Mouse (Mus musculus): ENCODE measurements around the gene Map4k5. TPM values are rescaled to one million over a fixed set of nuclear protein-coding genes. Genes with fewer than 3 reads are reported as not detected.

Map4k5 gene
- polyA plus RNA-seq, 1 experiment = 5.6 TPM

DNA sequence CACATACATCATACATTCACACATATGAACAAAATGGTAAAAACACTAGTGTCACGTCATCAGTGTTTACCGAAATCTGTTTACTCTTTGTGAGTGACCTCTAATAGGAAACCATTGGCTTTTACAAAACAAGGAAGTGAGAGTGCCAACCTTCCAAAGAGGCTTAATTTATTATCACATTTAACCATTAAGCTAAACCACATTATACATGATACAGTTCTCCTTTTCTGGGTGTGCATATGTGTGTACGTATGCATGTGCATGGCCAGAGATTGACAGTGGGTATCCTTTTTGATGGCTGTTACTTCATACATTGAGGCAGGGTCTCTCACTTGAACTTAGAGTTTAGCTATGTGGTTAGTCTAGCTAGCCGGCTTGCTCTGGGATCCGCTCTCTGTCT, 21.4 kb downstream of the Map4k5 start:
- Histone ChIP-seq H3K4me1 (ENCODE audit: control insufficient read depth, insufficient read depth, low read length) (no peaks in the 10 kb centered on the region), H3K36me3 (ENCODE audit: control insufficient read depth, insufficient read depth, low read length) (no peaks in the 10 kb centered on the region), H3K27ac (ENCODE audit: control insufficient read depth, insufficient read depth, low read depth, low read length) (no peak overlapping the region), H3K27me3 (ENCODE audit: control insufficient read depth, insufficient read depth, low read length) (no peaks in the 10 kb centered on the region), H3K4me3 (ENCODE audit: control insufficient read depth, low read depth, low read length) (no peak overlapping the region)
- TF ChIP-seq CTCF (IDR thresholded peaks at IDR 0.05; ENCODE audit: control insufficient read depth, insufficient read depth, insufficient replicate concordance, low read depth, low read length) (no peak), POLR2A (IDR thresholded peaks at IDR 0.05; ENCODE audit: control insufficient read depth, low read depth, low read length) (no peak)

DNA sequence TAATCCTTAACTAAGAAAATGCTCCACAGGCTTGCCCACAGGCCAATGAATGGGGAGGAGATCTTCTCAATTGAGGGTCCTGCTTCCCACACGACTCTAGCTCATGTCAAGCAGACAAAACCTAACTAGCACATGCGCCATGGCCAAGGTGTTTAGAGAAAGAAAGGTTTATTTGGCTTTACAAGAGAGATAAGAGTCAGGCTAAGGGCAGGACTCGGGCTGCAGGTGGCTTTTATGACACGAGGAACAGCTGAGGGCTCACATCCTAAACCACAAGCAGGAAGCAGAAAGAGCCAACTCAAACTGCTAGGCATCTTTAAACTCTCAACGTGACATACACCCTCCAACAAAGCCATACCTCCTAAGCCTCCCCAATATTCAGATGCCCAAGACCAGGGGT, 25.7 kb downstream of the Map4k5 start:
- Histone ChIP-seq H3K4me1 (ENCODE audit: control insufficient read depth, insufficient read depth, low read length) (no peaks in the 10 kb centered on the region), H3K36me3 (ENCODE audit: control insufficient read depth, insufficient read depth, low read length) (no peaks in the 10 kb centered on the region), H3K4me3 (ENCODE audit: control insufficient read depth, low read depth, low read length) (no peak overlapping the region), H3K27me3 (ENCODE audit: control insufficient read depth, insufficient read depth, low read length) (no peaks in the 10 kb centered on the region), H3K27ac (ENCODE audit: control insufficient read depth, insufficient read depth, low read depth, low read length) (no peak overlapping the region)
- TF ChIP-seq CTCF (IDR thresholded peaks at IDR 0.05; ENCODE audit: control insufficient read depth, insufficient read depth, insufficient replicate concordance, low read depth, low read length) (no peak), POLR2A (IDR thresholded peaks at IDR 0.05; ENCODE audit: control insufficient read depth, low read depth, low read length) (no peak)

DNA sequence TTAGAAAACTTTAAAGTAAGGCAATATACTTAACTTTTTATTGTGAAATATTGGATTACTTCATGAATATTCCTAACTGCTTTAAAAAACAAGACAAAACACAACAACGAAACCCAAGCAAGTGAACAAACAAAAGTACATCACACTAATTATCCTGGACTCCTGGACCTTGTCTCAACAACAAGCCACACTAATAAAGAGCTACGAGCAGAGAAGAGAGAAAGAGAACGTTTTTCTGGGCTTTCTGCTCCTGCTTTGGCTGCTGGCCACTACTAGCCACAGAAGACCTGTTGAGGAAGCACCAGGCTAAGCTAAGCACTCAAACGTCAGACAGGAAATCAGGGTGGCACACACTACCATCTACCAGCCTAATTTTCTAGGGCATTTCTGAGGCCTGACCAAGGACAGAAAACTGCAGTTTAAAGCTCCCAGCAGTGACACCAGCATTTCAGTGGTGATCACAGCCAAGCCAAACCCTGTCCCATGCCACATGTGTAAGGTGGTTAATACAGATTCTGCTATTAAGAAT, 28.8 kb downstream of the Map4k5 start:
- Histone ChIP-seq H3K4me3 (ENCODE audit: control insufficient read depth, low read depth, low read length) (no peak overlapping the region), H3K36me3 (ENCODE audit: control insufficient read depth, insufficient read depth, low read length) (no peaks in the 10 kb centered on the region)
- TF ChIP-seq CTCF (IDR thresholded peaks at IDR 0.05; ENCODE audit: control insufficient read depth, insufficient read depth, insufficient replicate concordance, low read depth, low read length) (no peak), POLR2A (IDR thresholded peaks at IDR 0.05; ENCODE audit: control insufficient read depth, low read depth, low read length) (no peak)

DNA sequence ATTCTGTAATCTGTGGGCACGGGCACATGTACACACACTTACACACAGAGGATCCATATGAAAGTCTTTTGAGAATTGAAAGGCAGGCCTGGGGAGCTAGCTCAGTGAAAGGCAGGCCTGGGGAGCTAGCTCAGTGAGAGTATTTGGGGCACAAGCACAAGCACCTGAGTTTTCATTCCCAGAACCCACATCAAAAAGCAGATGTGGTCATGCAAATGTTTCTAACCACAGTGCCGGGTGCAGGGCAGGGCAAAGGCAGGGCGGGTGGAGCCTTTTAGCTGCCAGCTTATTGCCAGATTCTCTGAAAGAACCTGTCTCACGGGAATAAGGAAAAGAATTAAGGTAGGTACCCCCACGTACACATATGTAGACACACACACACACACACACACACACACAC, 29.5 kb downstream of the Map4k5 start:
- H3K27me3 ChIP-seq (ENCODE audit: control insufficient read depth, insufficient read depth, low read length) = no peaks in the 10 kb centered on the region
- no peak overlapping the region for H3K4me3 ChIP-seq (ENCODE audit: control insufficient read depth, low read depth, low read length)
- no peaks in the 10 kb centered on the region for H3K36me3 ChIP-seq (ENCODE audit: control insufficient read depth, insufficient read depth, low read length)
- no peak overlapping the region for H3K27ac ChIP-seq (ENCODE audit: control insufficient read depth, insufficient read depth, low read depth, low read length)
- H3K4me1 ChIP-seq (ENCODE audit: control insufficient read depth, insufficient read depth, low read length) = no peaks in the 10 kb centered on the region
- TF ChIP-seq POLR2A (IDR thresholded peaks at IDR 0.05; ENCODE audit: control insufficient read depth, low read depth, low read length) (no peak), CTCF (IDR thresholded peaks at IDR 0.05; ENCODE audit: control insufficient read depth, insufficient read depth, insufficient replicate concordance, low read depth, low read length) (no peak)

More for the DNA sequence above, 28.8 kb downstream of the Map4k5 start:
- H3K27ac ChIP-seq (ENCODE audit: control insufficient read depth, insufficient read depth, low read depth, low read length) = no peak overlapping the region
- no peaks in the 10 kb centered on the region for H3K27me3 ChIP-seq (ENCODE audit: control insufficient read depth, insufficient read depth, low read length)
- H3K4me1 ChIP-seq (ENCODE audit: control insufficient read depth, insufficient read depth, low read length) = no peaks in the 10 kb centered on the region

DNA sequence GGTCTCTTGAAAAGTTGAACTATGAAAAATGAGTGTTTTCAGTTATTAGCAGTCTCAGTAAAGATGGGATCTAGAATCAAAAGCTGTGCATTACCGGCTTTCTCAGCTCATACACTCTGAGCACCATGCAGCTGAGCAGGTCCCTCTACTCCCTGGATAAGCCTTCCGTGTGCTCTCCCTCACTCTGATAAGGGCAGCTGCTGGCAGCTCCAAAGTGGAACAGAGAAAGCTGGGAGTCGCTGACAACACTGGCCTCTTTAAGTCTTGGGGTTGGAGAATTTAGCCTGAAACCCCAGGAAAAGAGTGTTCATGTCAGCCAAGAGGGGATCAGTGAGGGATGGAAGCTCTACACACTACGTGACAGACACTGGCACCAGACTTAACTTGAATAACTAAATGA, 34.2 kb downstream of the Map4k5 start:
- H3K36me3 ChIP-seq (ENCODE audit: control insufficient read depth, insufficient read depth, low read length) = no peaks in the 10 kb centered on the region
- H3K4me1 ChIP-seq (ENCODE audit: control insufficient read depth, insufficient read depth, low read length) = no peaks in the 10 kb centered on the region
- no peak overlapping the region for H3K4me3 ChIP-seq (ENCODE audit: control insufficient read depth, low read depth, low read length)
- H3K27me3 ChIP-seq (ENCODE audit: control insufficient read depth, insufficient read depth, low read length) = no peaks in the 10 kb centered on the region
- TF ChIP-seq POLR2A (IDR thresholded peaks at IDR 0.05; ENCODE audit: control insufficient read depth, low read depth, low read length) = no peak
- TF ChIP-seq CTCF (IDR thresholded peaks at IDR 0.05; ENCODE audit: control insufficient read depth, insufficient read depth, insufficient replicate concordance, low read depth, low read length) = no peak
- H3K27ac ChIP-seq (ENCODE audit: control insufficient read depth, insufficient read depth, low read depth, low read length) = no peak overlapping the region

DNA sequence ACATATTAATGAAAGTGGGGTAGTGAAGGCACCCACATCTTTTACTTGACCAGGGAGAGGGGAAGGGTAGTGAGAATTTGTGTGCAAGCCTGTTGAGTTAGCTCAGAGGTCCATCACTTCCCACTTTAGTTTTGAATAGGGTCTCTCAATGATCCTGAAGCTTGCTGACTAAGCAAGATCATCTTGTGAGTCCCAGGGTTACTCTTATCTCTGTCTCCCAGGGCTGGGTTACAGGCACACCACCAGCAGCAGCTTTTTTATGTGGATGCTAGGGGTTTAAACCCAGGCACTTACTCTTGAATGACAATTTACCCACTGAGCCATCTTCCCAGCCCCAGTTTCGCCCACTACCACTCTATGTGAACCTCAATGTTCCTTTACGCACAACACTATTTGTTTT, 35.4 kb downstream of the Map4k5 start:
- no peaks in the 10 kb centered on the region for H3K27me3 ChIP-seq (ENCODE audit: control insufficient read depth, insufficient read depth, low read length)
- no peaks in the 10 kb centered on the region for H3K36me3 ChIP-seq (ENCODE audit: control insufficient read depth, insufficient read depth, low read length)
- H3K27ac ChIP-seq (ENCODE audit: control insufficient read depth, insufficient read depth, low read depth, low read length) = no peak overlapping the region
- TF ChIP-seq CTCF (IDR thresholded peaks at IDR 0.05; ENCODE audit: control insufficient read depth, insufficient read depth, insufficient replicate concordance, low read depth, low read length) (no peak), POLR2A (IDR thresholded peaks at IDR 0.05; ENCODE audit: control insufficient read depth, low read depth, low read length) (no peak)
- no peak overlapping the region for H3K4me3 ChIP-seq (ENCODE audit: control insufficient read depth, low read depth, low read length)
- H3K4me1 ChIP-seq (ENCODE audit: control insufficient read depth, insufficient read depth, low read length) = no peaks in the 10 kb centered on the region

DNA sequence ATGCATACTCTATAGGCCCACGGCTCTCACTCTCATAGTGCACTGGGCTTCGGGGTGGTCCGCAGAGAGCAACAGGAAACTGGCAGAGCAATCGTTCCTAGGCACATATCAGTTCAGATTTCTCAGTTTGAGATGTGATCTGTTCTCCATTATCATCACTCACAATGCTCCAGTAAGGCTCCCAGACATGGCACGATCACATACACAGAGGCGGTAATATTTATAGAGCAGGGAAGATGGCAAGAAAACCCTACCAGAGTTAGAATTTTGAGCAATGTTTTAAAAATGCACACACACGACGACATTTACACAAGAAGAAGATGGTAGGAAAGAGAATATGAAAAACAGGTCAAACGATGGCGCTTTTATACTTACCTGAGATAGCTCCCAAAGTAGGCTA, 36.6 kb downstream of the Map4k5 start:
- TF ChIP-seq CTCF (IDR thresholded peaks at IDR 0.05; ENCODE audit: control insufficient read depth, insufficient read depth, insufficient replicate concordance, low read depth, low read length) (no peak), POLR2A (IDR thresholded peaks at IDR 0.05; ENCODE audit: control insufficient read depth, low read depth, low read length) (no peak)
- Histone ChIP-seq H3K4me3 (ENCODE audit: control insufficient read depth, low read depth, low read length) (no peak overlapping the region), H3K4me1 (ENCODE audit: control insufficient read depth, insufficient read depth, low read length) (no peaks in the 10 kb centered on the region), H3K27me3 (ENCODE audit: control insufficient read depth, insufficient read depth, low read length) (no peaks in the 10 kb centered on the region), H3K27ac (ENCODE audit: control insufficient read depth, insufficient read depth, low read depth, low read length) (no peak overlapping the region), H3K36me3 (ENCODE audit: control insufficient read depth, insufficient read depth, low read length) (no peaks in the 10 kb centered on the region)
